Mouse (Mus musculus) kidney, adult 11 months (tissue): ENCODE measurements around the gene Ccdc134.
A peak's percentile ranks its signal among the peaks of the same experiment; 100 is the strongest.

Experiments
- DNase-seq: peaks from one replicate; pipeline ENCODE4 v3.0.0; 2022

The Ccdc134 gene

GRCm38 (mm10) chr15:82175091-82175490, 47.4 kb downstream of the Ccdc134 start:
- DNase-seq: no peak

DNA sequence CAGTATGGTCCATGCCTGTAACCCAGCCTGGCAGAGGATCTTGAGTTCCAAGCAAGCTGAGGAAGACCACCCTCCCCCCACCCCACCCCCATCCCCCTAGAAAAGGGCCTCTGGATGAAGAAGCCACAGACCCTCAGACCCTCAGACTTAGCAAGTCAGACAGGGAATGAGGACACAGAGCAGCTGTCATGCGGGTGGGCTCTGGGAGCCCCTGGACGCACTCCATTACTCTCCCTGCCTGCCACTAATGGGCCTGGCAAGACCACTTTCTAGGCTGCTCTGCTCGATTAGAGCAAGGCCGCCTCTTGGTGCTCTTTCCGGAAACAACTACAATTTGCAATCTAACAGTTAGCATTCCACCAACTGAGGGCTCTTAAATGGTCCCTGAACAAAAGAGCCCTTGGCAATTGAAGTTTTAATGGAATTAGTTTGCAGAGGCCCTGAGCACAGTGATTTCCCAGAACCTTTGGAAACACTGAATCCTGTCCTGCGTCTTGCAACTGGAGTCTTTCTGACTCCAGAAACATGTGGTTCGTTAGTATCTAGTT, 50.1 kb downstream of the Ccdc134 start:
- DNase-seq: no peak

DNA sequence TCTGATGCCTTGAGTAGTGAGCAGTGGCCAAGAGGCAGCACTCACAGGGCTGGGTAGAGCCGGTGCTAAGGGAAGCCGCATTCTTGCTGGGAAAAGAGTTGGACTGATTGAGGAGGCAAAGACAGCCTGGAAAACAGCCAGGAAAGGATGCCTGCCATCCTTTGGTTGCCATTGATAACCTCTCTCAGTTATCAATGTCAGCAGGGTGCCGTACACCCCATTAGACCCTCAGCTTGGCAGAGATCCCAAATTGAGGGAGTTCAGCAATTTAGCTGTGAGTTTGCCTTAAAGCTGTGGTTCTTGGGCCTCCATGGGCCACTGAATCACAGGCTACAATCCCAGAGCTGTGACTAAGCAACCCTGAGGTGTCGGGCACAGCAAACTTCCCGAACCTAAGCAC, 53.4 kb downstream of the Ccdc134 start:
- no peak for DNase-seq

- no peak for DNase-seq
These were observed 54.6 kb downstream of the Ccdc134 start for GRCm38 (mm10) chr15:82182311-82182710.

DNA sequence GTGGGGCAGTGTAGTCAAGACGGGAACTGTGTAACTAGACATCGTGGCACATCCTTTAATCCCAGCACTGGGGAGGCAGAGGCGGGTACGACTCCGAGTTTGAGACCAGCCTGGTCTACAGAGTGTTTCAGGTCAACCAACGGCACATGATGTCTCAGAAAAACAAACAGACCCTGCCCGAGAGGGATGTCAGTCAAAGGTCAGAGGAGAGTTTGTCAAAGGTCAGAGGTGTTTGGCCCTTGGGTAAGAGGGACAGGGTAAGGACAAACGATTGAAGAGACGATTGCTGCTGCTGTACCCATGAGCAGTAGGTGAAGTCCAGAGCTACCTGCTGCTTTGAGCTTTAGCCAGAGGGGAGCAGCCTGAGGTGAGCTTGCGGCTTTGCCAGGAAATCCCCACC, 55.9 kb downstream of the Ccdc134 start:
- DNase-seq: no peak

DNA sequence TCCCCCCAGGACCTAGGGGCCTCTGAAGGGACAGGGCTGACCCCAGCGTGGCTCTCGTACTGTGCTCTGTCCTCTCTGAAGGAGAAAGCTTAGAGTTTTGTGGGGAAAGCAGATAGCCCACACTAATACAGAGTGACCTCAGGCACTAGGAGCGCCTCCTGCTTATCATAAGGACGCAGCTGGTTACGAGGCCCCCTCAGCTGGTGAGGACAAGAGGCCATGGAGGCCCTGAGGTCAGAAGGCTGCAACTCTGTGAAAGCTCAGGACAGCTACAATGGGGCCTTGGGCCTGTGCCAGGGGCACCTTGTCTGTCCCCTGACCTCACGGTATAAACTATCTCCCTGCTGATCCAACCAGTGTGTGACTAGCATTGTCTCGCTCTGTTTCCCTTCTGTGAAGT, 56.5 kb downstream of the Ccdc134 start:
- DNase-seq: peak; percentile 72

GRCm38 (mm10) chr15:82184656-82185055, 56.9 kb downstream of the Ccdc134 start:
- DNase-seq: peak; percentile 86

DNA sequence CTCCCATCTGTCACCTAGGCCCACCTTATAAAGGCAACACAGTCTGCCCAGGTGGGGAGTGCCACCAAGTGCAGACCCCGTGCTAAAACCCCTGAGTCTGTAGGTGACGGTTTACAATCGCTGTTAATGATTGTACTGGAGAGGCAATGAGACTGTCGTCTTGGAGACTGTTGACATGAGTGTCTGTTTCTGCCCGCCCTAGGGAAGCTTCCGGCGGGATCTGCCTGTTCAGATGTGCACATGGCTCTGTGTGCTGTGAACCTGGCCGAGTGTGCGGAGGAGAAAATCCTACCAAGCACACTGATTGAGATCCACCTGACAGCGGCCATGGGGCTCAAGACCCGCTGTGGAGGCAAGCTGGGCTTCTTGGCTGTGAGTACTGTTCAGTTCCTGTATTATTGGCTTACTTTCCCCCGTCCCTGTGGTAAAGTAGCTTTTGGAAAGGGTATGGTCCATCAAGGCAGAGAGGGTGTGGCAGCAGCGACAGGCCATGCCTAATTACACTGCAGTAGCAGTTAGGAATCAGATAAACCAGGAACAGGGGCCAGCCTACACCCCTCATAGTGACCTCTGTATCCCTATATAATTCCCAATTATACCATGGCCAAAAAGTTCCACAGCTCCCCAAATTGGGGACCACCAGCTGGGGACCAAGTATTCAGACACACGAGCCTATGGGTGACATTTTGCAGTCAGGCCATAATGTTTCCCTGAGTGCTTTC, 57.5 kb downstream of the Ccdc134 start:
- DNase-seq: no peak

DNA sequence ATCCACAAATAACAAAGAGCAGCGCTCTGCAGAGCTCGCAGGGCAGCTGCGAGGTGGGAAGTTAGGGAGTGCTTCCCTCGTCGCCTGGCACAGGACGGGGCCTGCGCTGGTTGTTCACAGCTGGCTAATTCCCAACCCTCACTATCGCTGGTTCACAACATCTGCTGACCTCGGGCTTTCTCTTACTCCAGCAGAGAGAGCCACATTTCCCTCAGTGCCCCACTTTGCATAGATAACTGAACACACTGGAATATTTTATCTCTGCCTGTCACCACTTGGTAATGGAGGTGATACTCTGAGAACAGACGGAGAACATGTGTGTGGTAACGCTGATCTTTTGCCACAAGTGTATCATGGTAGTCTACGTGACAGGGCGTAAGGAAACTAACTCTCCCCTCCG, 58.4 kb downstream of the Ccdc134 start:
- no peak for DNase-seq

DNA sequence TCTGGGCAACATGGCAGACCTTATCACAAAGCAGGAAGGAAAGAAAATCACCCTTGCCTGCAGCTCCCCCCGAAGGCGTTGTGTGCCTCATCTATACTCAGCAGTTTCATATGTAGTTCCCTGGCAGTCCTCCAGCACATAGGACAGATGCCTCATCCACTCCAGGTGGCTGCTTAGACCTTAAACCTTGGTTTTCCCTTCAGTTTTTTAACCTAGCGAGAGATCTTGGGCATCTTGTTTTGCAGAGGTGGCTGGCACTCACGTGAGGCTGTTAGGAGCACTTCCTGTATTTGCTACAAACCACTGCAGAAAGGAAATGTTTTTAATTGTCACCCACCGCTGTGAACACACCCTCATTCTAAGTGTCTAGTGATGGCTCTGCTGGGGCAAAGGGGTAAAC, 59.2 kb downstream of the Ccdc134 start:
- DNase-seq: no peak

DNA sequence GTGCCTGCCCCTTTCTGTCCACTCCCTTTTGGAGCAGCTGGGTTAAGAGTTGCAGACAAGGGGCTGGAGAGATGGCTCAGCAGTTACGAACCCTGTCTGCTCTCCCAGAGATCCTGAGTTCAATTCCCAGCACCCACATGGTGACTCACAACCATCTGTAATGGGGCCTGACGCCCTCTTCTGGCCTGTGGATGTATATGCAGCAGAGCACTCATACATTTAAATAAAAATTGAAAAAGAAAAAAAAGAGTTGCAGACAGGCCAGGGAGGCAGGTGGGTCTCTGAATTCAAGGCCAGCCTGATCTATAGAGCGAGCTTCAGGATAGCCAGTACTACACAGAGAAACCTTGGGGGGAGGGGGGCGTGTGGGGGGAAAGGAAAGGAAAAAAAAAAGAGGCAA, 59.7 kb downstream of the Ccdc134 start:
- DNase-seq: no peak

- no peak for DNase-seq
These were observed 60.2 kb downstream of the Ccdc134 start for GRCm38 (mm10) chr15:82187924-82188323.

DNA sequence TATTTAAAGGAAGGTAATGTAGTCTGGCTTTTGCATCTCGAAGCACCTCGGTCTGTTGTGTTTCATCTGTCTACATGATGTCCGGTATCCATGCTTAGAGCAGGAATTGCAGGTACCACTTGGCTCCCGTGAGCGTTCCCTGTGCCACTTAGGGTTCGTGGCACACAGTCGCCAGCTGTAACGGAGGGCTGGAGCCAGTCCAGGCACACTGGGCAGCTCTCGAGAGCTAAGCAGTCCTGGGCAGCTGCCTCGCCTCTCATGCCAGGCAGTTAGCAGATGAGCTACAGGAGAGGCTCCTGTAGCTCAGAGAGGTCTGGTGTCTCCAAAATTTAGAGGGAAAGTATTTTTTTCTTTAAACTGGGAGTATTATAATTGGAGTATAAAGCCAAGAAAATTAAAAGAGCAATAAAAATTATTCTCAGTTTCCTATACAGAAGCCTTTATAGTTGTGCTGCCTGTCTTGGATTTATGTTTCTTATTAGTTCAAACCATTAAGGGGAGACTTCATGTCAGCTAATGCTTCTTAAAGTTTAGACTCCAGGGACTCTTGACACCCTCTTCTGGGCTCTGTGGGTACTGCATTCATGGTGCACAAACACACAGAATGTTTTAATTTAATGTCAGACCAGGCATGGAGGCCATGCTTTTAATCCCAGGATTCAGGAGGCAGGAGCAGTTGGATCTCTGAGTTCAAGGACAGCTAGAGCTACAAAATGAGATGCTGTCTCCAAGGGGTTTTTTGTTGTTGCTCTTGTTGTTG, 60.9 kb downstream of the Ccdc134 start:
- DNase-seq: no peak
